Mouse (Mus musculus) midbrain, postnatal 0 days (tissue): ENCODE measurements around the gene Zscan2. TPM values are rescaled to one million over a fixed set of nuclear protein-coding genes. Genes with fewer than 3 reads are reported as not detected.

ENCODE experiments used
- ATAC-seq: fragments of 200-750 bp; cut with Nextera tagmentation; 2 replicates; pipeline ENCODE4 v1.8.0; 2017; ENCODE audit warnings: moderate number of reproducible peaks, mild to moderate bottlenecking, moderate TSS enrichment, moderate library complexity; ENCODE audit not compliant: low FRiP score
- DNase-seq: peaks from one replicate; pipeline ENCODE4 v3.0.0-alpha.2; 2015; ENCODE audit warnings: low spot score
- H3K27ac ChIP-seq: fragments of 300-500 bp; sonication (generic); 2 replicates; pipeline ENCODE4 v1.5.1; 2014; ENCODE audit warnings: low read depth, mild to moderate bottlenecking, low read length, mixed read lengths
- H3K27me3 ChIP-seq: fragments of 300-500 bp; sonication (generic); 2 replicates; pipeline ENCODE4 v1.6.1; 2014; ENCODE audit warnings: low read length, control low read depth, mixed read lengths; ENCODE audit not compliant: insufficient read depth
- H3K36me3 ChIP-seq: fragments of 300-500 bp; sonication (generic); 2 replicates; pipeline ENCODE4 v1.6.1; 2014; ENCODE audit warnings: low read length, control low read depth, mixed read lengths; ENCODE audit not compliant: insufficient read depth
- H3K4me1 ChIP-seq: fragments of 300-500 bp; sonication (generic); 2 replicates; pipeline ENCODE4 v1.6.1; 2014; ENCODE audit warnings: mild to moderate bottlenecking, control low read depth, antibody characterized with exemption, low read length, mixed read lengths; ENCODE audit not compliant: insufficient read depth
- H3K4me2 ChIP-seq: fragments of 300-500 bp; sonication (generic); 2 replicates; pipeline ENCODE4 v1.6.1; 2014; ENCODE audit warnings: low read depth, mild to moderate bottlenecking, low read length, mixed read lengths; ENCODE audit not compliant: poor library complexity, severe bottlenecking
- H3K4me3 ChIP-seq: fragments of 300-500 bp; sonication (generic); 2 replicates; pipeline ENCODE4 v1.5.1; 2014; ENCODE audit warnings: low read depth, mild to moderate bottlenecking, low read length, moderate library complexity
- H3K9ac ChIP-seq: fragments of 300-500 bp; sonication (generic); replicated peaks from 2 replicates; pipeline ENCODE4 v1.6.1; 2014; ENCODE audit warnings: mild to moderate bottlenecking, low read length, moderate library complexity, mixed read lengths; ENCODE audit not compliant: poor library complexity, severe bottlenecking
- H3K9me3 ChIP-seq: fragments of 300-500 bp; sonication (generic); 2 replicates; pipeline ENCODE4 v1.6.1; 2016; ENCODE audit warnings: low read length, control low read depth
- CTCF ChIP-seq: IDR thresholded peaks from 2 replicates; pipeline ENCODE4 v1.5.1; 2016; ENCODE audit warnings: antibody characterized with exemption, mild to moderate bottlenecking
- WGBS: fragments of 180-500 bp; shearing (Covaris S2); extraction: QIAGEN DNeasy Blood & Tissue Kit; methylation state at CpG from one replicate; pipeline ENCODE4 v1.1.7; 2014; 5-methylcytosine and 5-hydroxymethylcytosine counted together
- polyA plus RNA-seq: library from polyadenylated mRNA; unstranded; fragments of >200 nt; fragmentation: Nextera tagmentation; extraction: Ambion mirVana; gene quantifications from 2 replicates; pipeline ENCODE4 v1.2.1, GENCODE M21; 2015
- total RNA-seq: library from RNA; depleted of rRNA; stranded (reverse); fragments of >200 nt; gene quantifications from 2 replicates; pipeline ENCODE4 v1.2.3, GENCODE M21; 2014

Gene Zscan2
- total and polyA plus RNA-seq, 2 experiments from 2014 or later, result 2.7 to 22.4 TPM

- H3K4me3 ChIP-seq, result no peak overlapping the region
- peaks cover 8% of the 10 kb centered on the region; the same call in 1 of the 2 replicates for H3K4me1 ChIP-seq
- 82% methylated on average over 8 of the region's 8 CpGs for WGBS
- peaks cover 28% of the 10 kb centered on the region for H3K36me3 ChIP-seq
- no peak overlapping the region for H3K9ac ChIP-seq
- H3K9me3 ChIP-seq, result no peaks in the 10 kb centered on the region
- H3K4me2 ChIP-seq, result no peak overlapping the region
- H3K27me3 ChIP-seq, result no peaks in the 10 kb centered on the region
- ATAC-seq, result no peak
- no peak overlapping the region for H3K27ac ChIP-seq
- TF ChIP-seq CTCF, result no peak
- DNase-seq, result no peak
Measured at GRCm38 (mm10) chr7:80864831-80865230, 4.1 kb downstream of the Zscan2 start.

GRCm38 (mm10) chr7:80865521-80865920 is 4.8 kb downstream of the Zscan2 start:
- Histone ChIP-seq H3K4me2 (no peak overlapping the region), H3K4me3 (no peak overlapping the region), H3K9me3 (no peaks in the 10 kb centered on the region), H3K27me3 (no peaks in the 10 kb centered on the region), H3K9ac (no peak overlapping the region), H3K4me1 (peaks cover 8% of the 10 kb centered on the region; the same call in 1 of the 2 replicates), H3K27ac (no peak overlapping the region), H3K36me3 (peaks cover 32% of the 10 kb centered on the region)
- no peak for DNase-seq
- WGBS, result 97% methylated on average over 7 of the region's 7 CpGs
- TF ChIP-seq CTCF, result no peak
- no peak for ATAC-seq

GRCm38 (mm10) chr7:80866514-80867147 is 5.9 kb downstream of the Zscan2 start:
- no peak for TF ChIP-seq CTCF
- peaks cover 8% of the 10 kb centered on the region; the same call in 1 of the 2 replicates for H3K4me1 ChIP-seq
- H3K27ac ChIP-seq, result no peak overlapping the region
- H3K27me3 ChIP-seq, result no peaks in the 10 kb centered on the region
- no peak overlapping the region for H3K4me3 ChIP-seq
- no peaks in the 10 kb centered on the region for H3K9me3 ChIP-seq
- H3K4me2 ChIP-seq, result no peak overlapping the region
- ATAC-seq (no peak), DNase-seq (no peak)
- H3K9ac ChIP-seq, result no peak overlapping the region
- WGBS, result 86% methylated on average over 7 of the region's 7 CpGs
- H3K36me3 ChIP-seq, result peaks cover 35% of the 10 kb centered on the region

GRCm38 (mm10) chr7:80868686-80869085 is 8.0 kb downstream of the Zscan2 start:
- no peak overlapping the region for H3K9ac ChIP-seq
- H3K4me2 ChIP-seq, result no peak overlapping the region
- H3K4me1 ChIP-seq, result peaks cover 4% of the 10 kb centered on the region; the same call in 1 of the 2 replicates
- ATAC-seq (no peak), DNase-seq (no peak)
- no peak for TF ChIP-seq CTCF
- peaks cover 35% of the 10 kb centered on the region for H3K36me3 ChIP-seq
- no peaks in the 10 kb centered on the region for H3K27me3 ChIP-seq
- no peak overlapping the region for H3K4me3 ChIP-seq
- no peaks in the 10 kb centered on the region for H3K9me3 ChIP-seq
- no peak overlapping the region for H3K27ac ChIP-seq
- WGBS, result 93% methylated on average over 2 of the region's 2 CpGs

GRCm38 (mm10) chr7:80873038-80873437 is 12.3 kb downstream of the Zscan2 start:
- 81% methylated on average over 5 of the region's 5 CpGs for whole genome bisulfite sequencing
- no peak for DNase-seq
- no peaks in the 10 kb centered on the region for H3K27me3 ChIP-seq
- H3K9me3 ChIP-seq, result no peaks in the 10 kb centered on the region
- no peaks in the 10 kb centered on the region for H3K4me1 ChIP-seq
- peaks cover 42% of the 10 kb centered on the region for H3K36me3 ChIP-seq
- H3K27ac ChIP-seq, result no peak overlapping the region
- TF ChIP-seq CTCF, result no peak
- no peak overlapping the region for H3K4me3 ChIP-seq
- ATAC-seq, result no peak
- no peak overlapping the region for H3K4me2 ChIP-seq
- no peak overlapping the region for H3K9ac ChIP-seq

GRCm38 (mm10) chr7:80873631-80874030 is 12.9 kb downstream of the Zscan2 start:
- no peaks in the 10 kb centered on the region for H3K27me3 ChIP-seq
- no peak overlapping the region for H3K4me2 ChIP-seq
- H3K4me1 ChIP-seq, result no peaks in the 10 kb centered on the region
- WGBS, result 98% methylated on average over 2 of the region's 2 CpGs
- H3K9me3 ChIP-seq, result no peaks in the 10 kb centered on the region
- peaks cover 41% of the 10 kb centered on the region for H3K36me3 ChIP-seq
- no peak overlapping the region for H3K4me3 ChIP-seq
- ATAC-seq (no peak), DNase-seq (no peak)
- H3K9ac ChIP-seq, result no peak overlapping the region
- no peak overlapping the region for H3K27ac ChIP-seq
- peak; percentile 45 for TF ChIP-seq CTCF
